Mouse (Mus musculus) embryonic facial prominence, embryonic 12.5 days (tissue): ENCODE measurements around the gene Fndc8. TPM values are rescaled to one million over a fixed set of nuclear protein-coding genes. Genes with fewer than 3 reads are reported as not detected.
A peak's percentile ranks its signal among the peaks of the same experiment; 100 is the strongest.
"Not testable (repeated sequence)": the region's sequence is repeated elsewhere in the genome, so short reads cannot be mapped to it uniquely, and the experiment has no call there.

Experiments used
- ATAC-seq: fragments of 200-750 bp; cut with Nextera tagmentation; 2 replicates; pipeline ENCODE4 v1.8.0; 2017; ENCODE audit not compliant: insufficient number of reproducible peaks, insufficient read depth, low FRiP score, low TSS enrichment
- H3K27ac ChIP-seq: fragments of 300-500 bp; sonication (generic); 2 replicates; pipeline ENCODE4 v1.5.1; 2016; ENCODE audit warnings: mild to moderate bottlenecking
- H3K27me3 ChIP-seq: fragments of 300-500 bp; sonication (generic); 2 replicates; pipeline ENCODE4 v1.6.1; 2016; ENCODE audit warnings: mild to moderate bottlenecking, moderate library complexity
- H3K36me3 ChIP-seq: fragments of 300-500 bp; sonication (generic); 2 replicates; pipeline ENCODE4 v1.6.1; 2016; ENCODE audit warnings: mild to moderate bottlenecking
- H3K4me1 ChIP-seq: fragments of 300-500 bp; sonication (generic); 2 replicates; pipeline ENCODE4 v1.6.1; 2016
- H3K4me2 ChIP-seq: fragments of 300-500 bp; sonication (generic); replicated peaks from 2 replicates; pipeline ENCODE4 v1.6.1; 2016; ENCODE audit warnings: mild to moderate bottlenecking, moderate library complexity
- H3K4me3 ChIP-seq: fragments of 300-500 bp; sonication (generic); 2 replicates; pipeline ENCODE4 v1.5.1; 2016; ENCODE audit warnings: mild to moderate bottlenecking
- H3K9ac ChIP-seq: fragments of 300-500 bp; sonication (generic); 2 replicates; pipeline ENCODE4 v1.6.1; 2016; ENCODE audit warnings: mild to moderate bottlenecking, moderate library complexity
- H3K9me3 ChIP-seq: fragments of 300-500 bp; sonication (generic); 2 replicates; pipeline ENCODE4 v1.6.1; 2016; ENCODE audit warnings: mild to moderate bottlenecking, moderate library complexity
- WGBS: fragments of 180-500 bp; shearing (Covaris S2); methylation state at CpG from one replicate; pipeline ENCODE4 v1.1.7; 2016; 5-methylcytosine and 5-hydroxymethylcytosine counted together
- polyA plus RNA-seq: library from polyadenylated mRNA; unstranded; fragments of >200 nt; fragmentation: Nextera tagmentation; extraction: Ambion mirVana; gene quantifications from 2 replicates; pipeline ENCODE4 v1.2.1, GENCODE M21; 2016

Fndc8 gene
- polyA plus RNA-seq, 1 experiment from 2014 or later, result 0.19 TPM

DNA sequence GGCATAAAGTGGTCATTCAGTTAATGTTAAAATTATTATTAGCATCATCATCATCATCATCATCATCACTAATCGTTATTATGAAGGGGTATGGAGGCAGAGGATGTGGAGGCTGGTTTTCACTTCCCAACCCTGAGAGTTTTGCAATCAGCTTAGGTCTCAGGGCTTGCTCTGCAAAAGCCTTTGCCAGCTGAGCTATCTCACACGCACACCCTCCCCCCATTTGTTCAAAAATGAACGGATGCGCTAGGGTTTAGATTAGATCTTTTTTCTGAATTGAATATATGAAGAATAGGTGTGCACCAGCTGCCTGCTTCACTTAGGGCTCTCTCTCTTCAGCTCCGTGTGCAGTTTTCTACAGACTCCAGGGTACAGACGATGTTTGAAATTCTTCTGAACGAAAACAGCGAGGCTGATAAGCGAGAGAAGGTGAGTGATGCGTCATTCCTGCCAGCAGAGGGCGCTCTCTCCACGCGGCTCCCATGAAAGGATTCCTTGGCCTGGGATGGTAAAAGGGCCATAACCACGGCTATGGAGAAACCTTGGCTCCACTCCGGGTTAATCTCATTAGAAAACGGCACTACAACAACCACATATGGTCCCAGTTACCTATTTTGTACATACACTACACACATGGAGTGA is 22.9 kb downstream of the Fndc8 start:
- Histone ChIP-seq H3K9ac (no peak overlapping the region), H3K27ac (no peak overlapping the region), H3K27me3 (peaks cover 11% of the 10 kb centered on the region; the same call in 1 of the 2 replicates), H3K9me3 (no peaks in the 10 kb centered on the region), H3K4me3 (0 out of 2 replicates have a peak overlapping the region, but pooled peaks have one; percentile 9), H3K36me3 (no peaks in the 10 kb centered on the region), H3K4me1 (no peaks in the 10 kb centered on the region), H3K4me2 (peak overlapping the region; percentile 35)
- ATAC-seq, result no peak
- 7% methylated on average over 16 of the region's 16 CpGs for WGBS

DNA sequence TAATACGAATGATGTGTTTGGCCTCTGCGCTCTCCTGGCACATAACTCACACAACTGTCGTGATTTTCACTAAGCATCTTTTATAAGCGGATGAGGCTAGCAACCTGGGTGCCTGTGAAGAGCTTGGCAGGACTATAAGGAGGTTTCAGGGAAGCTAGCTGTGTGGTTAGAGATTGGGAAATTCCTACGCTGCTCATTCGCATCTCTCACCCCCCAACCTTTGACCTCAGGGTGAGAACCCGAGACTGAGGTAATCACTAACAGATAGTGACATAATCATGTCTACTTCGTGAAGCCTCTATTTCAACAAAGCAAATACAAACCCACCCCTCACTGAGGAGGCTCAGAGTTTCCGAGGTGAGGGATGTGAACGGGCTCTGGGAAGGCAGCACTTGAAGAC is 28.8 kb downstream of the Fndc8 start:
- no peak overlapping the region for H3K27ac ChIP-seq
- H3K4me1 ChIP-seq, result no peaks in the 10 kb centered on the region
- no peak overlapping the region for H3K4me2 ChIP-seq
- peaks cover 7% of the 10 kb centered on the region for H3K27me3 ChIP-seq
- H3K9me3 ChIP-seq, result no peaks in the 10 kb centered on the region
- H3K9ac ChIP-seq, result no peak overlapping the region
- no peaks in the 10 kb centered on the region for H3K36me3 ChIP-seq
- WGBS, result 46% methylated on average over 10 of the region's 10 CpGs
- ATAC-seq, result no peak
- H3K4me3 ChIP-seq, result no peak overlapping the region

DNA sequence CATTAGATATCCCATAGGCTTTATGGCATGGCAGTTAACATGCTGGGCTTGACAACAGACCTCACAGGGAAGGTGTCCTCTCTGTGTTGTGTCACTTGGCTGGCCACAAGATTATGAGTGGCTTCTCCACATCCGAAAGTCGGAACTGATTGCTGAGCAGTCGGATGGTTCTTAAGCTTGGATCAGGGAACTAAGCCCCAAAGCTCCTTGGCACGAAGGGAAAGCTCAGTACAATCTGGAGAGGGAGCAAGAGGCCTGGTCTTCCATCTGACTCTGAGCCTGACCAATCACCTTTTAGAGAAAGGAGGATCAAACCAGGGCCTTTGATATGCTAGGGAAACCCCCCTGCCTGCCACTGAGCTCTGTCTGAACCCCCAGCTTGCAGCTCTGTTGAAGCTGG is 29.8 kb downstream of the Fndc8 start:
- Histone ChIP-seq H3K4me2 (no peak overlapping the region), H3K27me3 (peaks cover 11% of the 10 kb centered on the region), H3K4me3 (no peak overlapping the region), H3K9ac (no peak overlapping the region), H3K4me1 (no peaks in the 10 kb centered on the region), H3K9me3 (no peaks in the 10 kb centered on the region), H3K27ac (no peak overlapping the region), H3K36me3 (no peaks in the 10 kb centered on the region)
- no peak for ATAC-seq
- WGBS, result 67% methylated on average over 4 of the region's 4 CpGs

DNA sequence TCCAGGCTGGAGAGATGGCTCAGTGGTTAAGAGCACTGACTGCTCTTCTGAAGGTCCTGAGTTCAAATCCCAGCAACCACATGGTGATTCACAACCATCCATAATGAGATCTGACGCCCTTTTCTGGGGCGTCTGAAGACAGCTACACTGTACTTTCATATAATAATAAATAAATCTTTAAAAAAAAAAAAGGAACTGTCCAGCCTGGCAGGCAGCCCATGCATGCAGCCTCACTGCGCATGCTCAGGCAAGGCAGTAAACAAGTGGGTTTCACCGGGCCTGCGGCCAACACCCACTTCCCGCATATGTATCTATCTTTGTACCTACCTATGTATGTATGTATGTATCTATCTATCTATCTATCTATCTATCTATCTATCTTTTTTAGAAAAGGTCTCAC is 32.0 kb downstream of the Fndc8 start:
- peaks cover 24% of the 10 kb centered on the region for H3K27me3 ChIP-seq
- H3K4me1 ChIP-seq, ATAC-seq, H3K36me3 ChIP-seq, H3K27ac ChIP-seq, H3K9ac ChIP-seq, H3K9me3 ChIP-seq, H3K4me3 ChIP-seq, H3K4me2 ChIP-seq: not testable (repeated sequence)
- 88% methylated on average over 6 of the region's 6 CpGs for WGBS

DNA sequence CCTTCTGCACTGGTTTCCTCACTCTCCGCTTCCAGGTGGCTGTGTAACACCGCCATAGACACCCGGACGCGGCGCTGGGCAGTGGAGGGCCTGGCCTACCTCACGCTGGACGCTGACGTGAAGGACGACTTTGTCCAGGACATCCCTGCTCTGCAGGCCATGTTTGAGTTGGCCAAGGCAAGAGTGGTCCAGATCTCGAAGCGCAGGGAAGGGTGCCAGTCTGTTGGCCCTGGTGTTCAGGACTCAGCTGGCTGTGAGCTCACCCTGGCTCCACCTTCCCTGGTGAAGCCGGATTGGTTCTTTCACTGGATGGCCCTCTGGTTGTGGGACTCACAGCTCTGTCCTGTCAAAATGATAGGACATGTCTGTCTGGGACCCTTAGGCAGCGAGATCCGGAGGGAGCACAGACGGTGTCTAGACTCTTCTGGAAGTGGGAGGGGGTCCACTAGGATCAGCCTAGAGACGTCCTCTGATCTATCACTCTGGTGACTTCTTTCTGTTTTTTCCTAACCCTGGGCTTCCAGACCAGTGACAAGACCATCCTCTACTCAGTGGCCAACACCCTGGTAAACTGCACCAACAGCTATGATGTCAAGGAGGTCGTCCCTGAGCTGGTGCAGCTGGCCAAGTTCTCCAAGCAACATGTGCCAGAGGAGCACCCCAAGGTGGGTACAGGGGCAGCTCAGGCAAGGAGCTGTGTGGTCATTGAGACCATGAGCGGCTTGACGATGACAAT is 37.1 kb downstream of the Fndc8 start:
- Histone ChIP-seq H3K36me3 (no peaks in the 10 kb centered on the region), H3K9ac (no peak overlapping the region), H3K4me1 (no peaks in the 10 kb centered on the region), H3K4me2 (no peak overlapping the region), H3K27me3 (peaks cover 49% of the 10 kb centered on the region), H3K27ac (no peak overlapping the region), H3K9me3 (no peaks in the 10 kb centered on the region), H3K4me3 (no peak overlapping the region)
- no peak for ATAC-seq
- 31% methylated on average over 20 of the region's 20 CpGs for WGBS

DNA sequence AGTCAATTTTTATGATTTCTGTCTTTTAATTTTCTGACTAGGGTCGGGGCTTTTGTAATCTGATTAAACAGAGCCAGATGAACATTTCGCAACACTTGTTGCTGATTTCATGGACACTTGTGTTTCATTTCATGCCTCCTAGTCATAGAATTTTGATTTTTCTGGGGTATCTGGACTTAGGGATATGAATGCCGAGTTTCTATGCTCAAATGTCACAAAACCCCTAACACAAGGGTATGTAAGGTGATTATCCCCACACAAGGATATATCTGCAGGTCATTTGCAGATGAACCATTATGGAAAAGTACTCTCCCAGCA is 37.7 kb downstream of the Fndc8 start:
- H3K27ac ChIP-seq, result no peak overlapping the region
- ATAC-seq, result no peak
- H3K27me3 ChIP-seq, result peaks cover 54% of the 10 kb centered on the region
- no peaks in the 10 kb centered on the region for H3K36me3 ChIP-seq
- H3K9ac ChIP-seq, result no peak overlapping the region
- WGBS, result 45% methylated on average over 3 of the region's 3 CpGs
- H3K4me2 ChIP-seq, result no peak overlapping the region
- no peaks in the 10 kb centered on the region for H3K4me1 ChIP-seq
- no peak overlapping the region for H3K4me3 ChIP-seq
- no peaks in the 10 kb centered on the region for H3K9me3 ChIP-seq

DNA sequence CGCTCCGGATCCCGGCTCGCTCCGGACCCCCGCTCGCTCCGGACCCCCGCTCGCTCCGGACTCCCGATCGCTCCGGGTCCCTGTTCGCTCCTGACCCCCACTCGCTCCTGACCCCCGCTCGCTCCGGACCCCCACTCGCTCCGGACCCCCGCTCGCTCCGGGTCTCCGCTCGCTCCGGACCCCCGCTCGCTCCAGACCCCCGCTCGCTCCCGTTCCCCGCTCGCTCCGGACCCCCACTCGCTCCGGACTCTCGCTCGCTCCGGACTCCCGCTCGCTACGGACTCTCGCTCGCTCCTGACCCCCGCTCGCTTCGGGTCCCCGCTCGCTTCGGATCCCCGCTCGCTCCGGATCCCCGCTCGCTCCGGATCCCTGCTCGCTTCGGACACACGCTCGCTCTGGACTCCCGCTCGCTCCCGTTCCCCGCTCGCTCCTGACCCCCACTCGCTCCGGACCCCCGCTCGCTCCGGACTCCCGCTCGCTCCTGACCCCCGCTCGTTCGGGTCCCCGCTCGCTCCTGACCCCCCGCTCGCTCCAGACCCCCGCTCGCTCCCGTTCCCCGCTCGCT is 38.5 kb downstream of the Fndc8 start:
- Histone ChIP-seq H3K27me3 (peaks cover 57% of the 10 kb centered on the region), H3K4me2 (peak overlapping the region; percentile 94), H3K4me3 (peak overlapping the region; percentile 47)
- not testable (repeated sequence) for ATAC-seq, H3K9ac ChIP-seq, H3K27ac ChIP-seq, H3K9me3 ChIP-seq, H3K4me1 ChIP-seq, H3K36me3 ChIP-seq
- 2% methylated on average over 84 of the region's 85 CpGs for WGBS

DNA sequence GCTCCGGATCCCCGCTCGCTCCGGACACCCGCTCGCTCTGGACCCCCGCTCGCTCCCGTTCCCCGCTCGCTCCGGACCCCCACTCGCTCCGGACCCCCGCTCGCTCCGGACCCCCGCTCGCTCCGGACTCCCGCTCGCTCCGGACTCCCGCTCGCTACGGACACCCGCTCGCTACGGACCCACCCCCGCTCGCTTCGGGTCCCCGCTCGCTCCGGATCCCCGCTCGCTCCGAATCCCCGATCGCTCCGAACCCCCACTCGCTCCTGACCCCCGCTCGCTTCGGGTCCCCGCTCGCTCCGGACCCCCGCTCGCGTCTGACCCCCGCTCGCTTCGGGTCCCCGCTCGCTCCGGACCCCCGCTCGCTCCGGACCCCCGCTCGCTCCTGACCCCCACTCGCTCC is 39.2 kb downstream of the Fndc8 start:
- peak overlapping the region; percentile 47 for H3K4me3 ChIP-seq
- H3K27ac ChIP-seq, H3K36me3 ChIP-seq, H3K4me1 ChIP-seq, ATAC-seq, H3K9me3 ChIP-seq: not testable (repeated sequence)
- peaks cover 60% of the 10 kb centered on the region for H3K27me3 ChIP-seq
- peak overlapping the region; percentile 42; the same call in 1 of the 2 replicates for H3K9ac ChIP-seq
- 2% methylated on average over 54 of the region's 63 CpGs for WGBS
- H3K4me2 ChIP-seq, result peak overlapping the region; percentile 94

DNA sequence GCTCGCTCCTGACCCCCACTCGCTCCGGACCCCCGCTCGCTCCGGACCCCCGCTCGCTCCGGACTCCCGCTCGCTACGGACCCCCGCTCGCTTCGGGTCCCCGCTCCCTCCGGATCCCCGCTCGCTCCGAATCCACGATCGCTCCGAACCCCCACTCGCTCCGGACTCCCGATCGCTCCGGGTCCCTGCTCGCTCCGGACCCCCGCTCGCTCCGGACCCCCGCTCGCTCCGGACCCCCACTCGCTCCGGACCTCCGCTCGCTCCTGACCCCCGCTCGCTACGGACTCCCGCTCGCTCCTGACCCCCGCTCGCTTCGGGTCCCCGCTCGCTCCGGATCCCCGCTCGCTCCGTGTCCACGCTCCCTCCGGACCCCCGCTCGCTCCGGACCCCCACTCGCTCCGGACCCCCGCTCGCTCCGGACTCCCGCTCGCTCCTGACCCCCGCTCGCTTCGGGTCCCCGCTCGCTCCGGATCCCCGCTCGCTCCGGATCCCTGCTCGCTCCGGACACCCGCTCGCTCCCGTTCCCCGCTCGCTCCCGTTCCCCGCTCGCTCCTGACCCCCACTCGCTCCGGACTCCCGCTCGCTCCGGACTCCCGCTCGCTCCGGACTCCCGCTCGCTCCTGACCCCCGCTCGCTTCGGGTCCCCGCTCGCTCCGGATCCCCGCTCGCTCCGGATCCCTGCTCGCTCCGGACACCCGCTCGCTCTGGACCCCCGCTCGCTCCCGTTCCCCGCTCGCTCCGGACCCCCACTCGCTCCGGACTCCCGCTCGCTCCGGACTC is 39.9 kb downstream of the Fndc8 start:
- H3K4me1 ChIP-seq, H3K9me3 ChIP-seq, ATAC-seq, H3K27ac ChIP-seq, H3K36me3 ChIP-seq: not testable (repeated sequence)
- WGBS, result under 1% methylated on average over 116 of the region's 119 CpGs
- H3K27me3 ChIP-seq, result peaks cover 67% of the 10 kb centered on the region
- H3K4me3 ChIP-seq, result peak overlapping the region; percentile 47
- H3K4me2 ChIP-seq, result peak overlapping the region; percentile 94
- peak overlapping the region; percentile 42; the same call in 1 of the 2 replicates for H3K9ac ChIP-seq

DNA sequence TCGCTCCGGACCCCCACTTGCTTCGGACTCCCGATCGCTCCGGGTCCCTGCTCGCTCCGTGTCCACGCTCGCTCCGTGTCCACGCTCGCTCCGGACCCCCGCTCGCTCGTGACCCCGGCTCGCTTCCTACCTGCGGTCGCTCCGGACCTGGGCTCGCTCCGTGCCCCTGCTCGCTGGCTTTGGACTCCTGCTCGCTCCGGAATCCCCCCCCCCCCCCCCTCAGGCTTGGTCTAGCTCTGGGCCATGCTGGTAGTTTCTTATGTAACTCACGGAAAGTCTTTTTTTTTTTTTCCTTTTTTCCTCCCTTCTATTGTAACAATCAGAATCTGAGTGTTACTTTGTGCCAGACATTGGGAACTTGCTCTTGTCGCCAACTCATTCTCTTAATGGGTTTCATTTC is 41.3 kb downstream of the Fndc8 start:
- under 1% methylated on average over 29 of the region's 29 CpGs for WGBS
- Histone ChIP-seq H3K4me2 (peak overlapping the region; percentile 94), H3K4me3 (peak overlapping the region; percentile 47), H3K9me3 (no peaks in the 10 kb centered on the region), H3K9ac (peak overlapping the region; percentile 24; the same call in 1 of the 2 replicates), H3K27me3 (peaks cover 69% of the 10 kb centered on the region), H3K4me1 (no peaks in the 10 kb centered on the region), H3K36me3 (no peaks in the 10 kb centered on the region), H3K27ac (no peak overlapping the region)
- ATAC-seq, result no peak

DNA sequence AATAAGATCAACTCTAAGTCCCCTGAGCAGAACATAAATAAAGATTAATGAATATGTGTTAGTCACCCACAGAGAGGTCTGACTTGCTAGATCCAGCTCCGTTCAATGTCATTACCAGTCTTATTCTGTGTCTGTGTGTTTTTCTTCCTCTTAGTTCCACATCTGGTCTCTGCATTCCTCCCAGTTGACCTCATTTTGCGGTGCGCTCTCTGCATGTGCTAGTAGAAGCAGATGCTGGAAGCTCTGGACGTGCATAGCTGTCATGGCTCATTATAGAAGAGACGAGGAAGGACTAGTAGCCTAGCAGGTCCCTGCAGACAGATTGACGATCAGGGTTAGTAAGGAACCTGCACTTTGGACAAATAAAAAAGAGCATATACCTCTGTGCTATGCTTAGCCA is 51.4 kb downstream of the Fndc8 start:
- Histone ChIP-seq H3K9me3 (no peaks in the 10 kb centered on the region), H3K27ac (no peak overlapping the region), H3K4me2 (no peak overlapping the region), H3K27me3 (peaks cover 20% of the 10 kb centered on the region; the same call in 1 of the 2 replicates), H3K36me3 (no peaks in the 10 kb centered on the region), H3K4me3 (no peak overlapping the region), H3K9ac (no peak overlapping the region), H3K4me1 (no peaks in the 10 kb centered on the region)
- WGBS, result 25% methylated on average over 6 of the region's 6 CpGs
- ATAC-seq, result no peak
